Mouse (Mus musculus): Measurements from ENCODE around the gene Col19a1. TPM values are rescaled to one million over a fixed set of nuclear protein-coding genes. Genes with fewer than 3 reads are reported as not detected.

Gene Col19a1
- polyA plus RNA-seq, 1 experiment from 2014 or later: 0.26 TPM

DNA sequence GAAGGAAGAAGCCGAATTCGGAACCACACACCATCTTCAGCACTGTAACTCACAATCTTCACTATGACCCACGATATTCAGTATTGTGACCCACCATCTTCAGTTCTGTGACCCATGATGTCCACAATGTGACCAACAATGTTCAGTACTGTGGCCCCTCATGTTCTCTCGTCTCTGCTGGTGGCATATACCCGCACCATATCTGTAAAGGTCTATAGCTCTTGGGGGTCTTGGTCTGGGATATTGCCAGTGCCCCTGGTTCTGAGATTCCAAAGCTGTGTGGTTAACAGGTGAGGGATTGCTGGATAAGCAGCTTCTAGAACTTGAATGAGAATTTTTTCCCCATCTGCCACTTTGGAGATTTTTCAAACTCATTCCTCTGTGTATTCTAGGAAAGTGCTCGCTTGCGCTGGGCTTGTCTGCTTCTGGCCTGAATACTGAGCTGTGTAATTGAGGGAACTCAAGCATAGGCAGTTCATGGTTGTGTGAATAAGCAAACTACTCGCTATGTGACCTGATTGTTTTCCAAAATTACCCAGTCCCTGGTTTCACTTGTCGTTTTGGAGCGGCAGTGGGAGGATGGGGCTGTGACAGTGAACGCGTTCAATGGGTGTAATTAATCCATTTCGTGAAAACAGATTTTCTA, 225.2 kb downstream of the Col19a1 start:
- H3K4me3 ChIP-seq (replicated peaks): no peak overlapping the region
- H3K4me1 ChIP-seq: no peaks in the 10 kb centered on the region
- H3K9ac ChIP-seq: no peak overlapping the region
- 68% methylated on average over 13 of the region's 13 CpGs for WGBS
- H3K9me3 ChIP-seq (replicated peaks): no peaks in the 10 kb centered on the region
- H3K27me3 ChIP-seq: no peaks in the 10 kb centered on the region
- H3K36me3 ChIP-seq: no peaks in the 10 kb centered on the region
- H3K4me2 ChIP-seq: no peak overlapping the region
- no peak overlapping the region for H3K27ac ChIP-seq
- 0 out of 2 replicates have a peak, but pooled peaks have one; percentile 62 for ATAC-seq (replicated peaks; ENCODE audit: low FRiP score)

DNA sequence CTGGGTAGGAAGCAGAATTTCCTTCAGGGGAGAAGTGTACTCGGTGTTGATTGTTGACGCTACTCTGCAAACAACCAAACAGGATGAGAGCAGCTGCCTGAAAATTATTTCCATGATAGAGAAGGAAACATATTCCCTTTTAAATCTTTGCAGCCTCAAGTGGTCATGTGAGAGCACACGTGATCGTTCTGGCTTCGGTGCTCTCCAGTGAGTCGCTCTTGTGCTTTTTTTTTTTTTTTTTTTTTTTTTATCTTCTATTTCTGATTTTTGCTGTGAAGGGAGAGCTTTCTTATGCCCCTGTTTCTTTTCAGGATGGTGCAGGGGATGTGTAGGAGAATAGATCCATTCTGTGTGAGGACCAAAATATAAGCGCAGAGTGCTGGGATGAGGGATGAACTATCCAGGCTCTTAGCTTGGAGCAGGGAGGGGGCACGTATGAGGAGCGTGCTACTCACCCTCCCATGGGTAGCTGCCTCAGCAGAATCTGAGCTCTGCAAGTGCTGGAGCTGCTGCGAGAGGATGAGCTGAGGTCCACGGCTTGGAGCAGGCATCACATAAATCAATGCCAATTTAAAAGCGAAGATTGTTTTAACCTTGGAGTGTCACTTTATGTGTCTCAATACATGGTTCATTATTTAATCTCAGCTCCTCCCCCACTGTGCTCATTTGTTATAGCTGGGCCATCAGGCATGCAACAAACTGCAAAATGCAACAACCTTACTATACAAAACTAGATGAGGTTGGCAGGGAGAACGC, 237.6 kb downstream of the Col19a1 start:
- 61% methylated on average over 13 of the region's 13 CpGs for WGBS
- ATAC-seq (replicated peaks; ENCODE audit: low FRiP score): peak; percentile 49; the same call in 1 of the 2 replicates

DNA sequence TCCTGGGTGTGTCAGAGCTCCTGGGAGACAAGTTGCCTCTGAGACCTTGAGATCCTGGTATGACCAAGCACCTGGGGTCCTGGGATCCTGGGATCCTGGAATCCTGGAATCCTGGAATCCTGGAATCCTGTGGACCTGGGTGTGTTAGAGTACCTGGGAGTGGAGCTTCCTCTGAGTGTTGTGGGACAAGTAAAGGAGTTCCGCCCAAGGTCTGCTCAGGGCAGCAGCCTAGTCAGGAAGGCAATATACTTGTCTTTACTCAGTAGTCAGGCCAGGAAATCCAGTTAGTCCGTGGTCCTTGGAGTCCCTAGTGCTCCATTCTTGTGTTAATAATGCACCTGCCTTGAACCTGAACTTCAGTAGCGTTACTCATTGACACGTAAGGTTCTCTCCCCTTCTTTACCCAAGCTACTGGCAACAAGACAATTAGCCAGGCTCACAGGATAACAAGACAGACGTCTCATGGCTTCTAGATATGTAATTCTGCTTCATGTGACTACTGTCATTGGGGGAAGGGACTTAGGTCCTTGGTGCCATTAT, 239.6 kb downstream of the Col19a1 start:
- Histone ChIP-seq H3K27me3 (no peaks in the 10 kb centered on the region), H3K4me2 (no peak overlapping the region), H3K9ac (no peak overlapping the region), H3K4me3 (replicated peaks) (no peak overlapping the region), H3K9me3 (replicated peaks) (no peaks in the 10 kb centered on the region), H3K27ac (no peak overlapping the region), H3K36me3 (no peaks in the 10 kb centered on the region), H3K4me1 (no peaks in the 10 kb centered on the region)
- WGBS: 69% methylated on average over 5 of the region's 5 CpGs
- ATAC-seq (replicated peaks; ENCODE audit: low FRiP score): no peak

More for the DNA sequence above, 237.6 kb downstream of the Col19a1 start:
- Histone ChIP-seq H3K4me3 (replicated peaks) (no peak overlapping the region), H3K9ac (no peak overlapping the region), H3K4me2 (no peak overlapping the region), H3K27me3 (no peaks in the 10 kb centered on the region), H3K36me3 (no peaks in the 10 kb centered on the region), H3K9me3 (replicated peaks) (no peaks in the 10 kb centered on the region), H3K4me1 (no peaks in the 10 kb centered on the region), H3K27ac (no peak overlapping the region)

DNA sequence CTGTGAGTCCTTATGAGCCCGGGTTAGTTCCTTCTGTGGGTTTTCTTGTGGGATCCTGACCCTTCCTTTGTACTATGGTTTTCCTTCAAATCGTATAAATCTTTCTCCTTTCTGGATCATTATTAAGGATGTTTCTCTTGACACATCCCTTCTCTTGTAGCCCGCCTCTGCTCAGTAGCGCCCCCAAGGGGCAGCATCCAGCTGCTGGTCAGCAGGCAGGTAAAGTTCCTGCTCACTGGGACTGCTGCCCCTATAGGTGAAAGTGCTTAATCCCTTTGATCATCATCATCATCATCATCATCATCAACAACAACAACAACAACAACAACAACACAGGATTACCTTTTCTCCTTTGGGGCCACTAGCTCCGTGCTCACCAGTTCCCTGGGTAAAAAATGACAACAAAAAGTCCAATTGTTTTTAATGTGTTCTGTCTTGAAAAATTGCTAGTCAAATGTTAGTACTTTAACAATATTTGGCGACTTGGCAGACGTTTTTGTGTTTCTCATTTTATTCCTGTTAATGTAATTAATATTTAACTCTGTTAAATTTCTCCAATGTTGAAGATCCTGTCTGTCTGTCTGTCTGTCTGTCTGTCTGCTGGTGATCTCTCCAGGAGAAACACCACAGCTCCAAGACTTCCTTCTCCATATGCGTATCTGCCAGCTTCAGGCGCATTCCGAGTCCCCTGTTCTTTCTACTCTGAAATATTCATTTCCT, 249.6 kb downstream of the Col19a1 start:
- no peaks in the 10 kb centered on the region for H3K9me3 ChIP-seq (replicated peaks)
- H3K4me2 ChIP-seq: no peak overlapping the region
- H3K9ac ChIP-seq: no peak overlapping the region
- 86% methylated on average over 10 of the region's 10 CpGs for WGBS
- H3K27me3 ChIP-seq: no peaks in the 10 kb centered on the region
- H3K27ac ChIP-seq: no peak overlapping the region
- H3K36me3 ChIP-seq: no peaks in the 10 kb centered on the region
- ATAC-seq (replicated peaks; ENCODE audit: low FRiP score): no peak
- no peak overlapping the region for H3K4me3 ChIP-seq (replicated peaks)
- H3K4me1 ChIP-seq: no peaks in the 10 kb centered on the region

DNA sequence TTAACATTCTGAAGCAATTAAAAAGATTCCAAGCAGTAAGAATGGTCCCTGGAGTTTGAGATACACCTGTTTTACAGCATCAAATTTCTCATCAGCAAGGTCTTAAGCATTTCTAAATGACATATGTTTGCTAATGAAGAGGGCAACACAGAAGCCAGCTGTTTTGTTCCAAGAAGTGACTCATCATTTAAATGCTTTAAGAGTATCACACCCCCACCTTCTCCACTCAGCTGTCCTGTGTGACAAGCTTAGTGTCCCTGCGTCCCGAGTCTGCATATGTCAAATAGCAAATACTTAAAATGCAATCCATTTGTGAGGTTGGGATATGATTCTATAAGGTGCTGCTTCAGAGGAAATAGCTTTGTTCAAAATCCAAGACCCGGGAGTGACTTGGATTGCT, 251.2 kb downstream of the Col19a1 start:
- Histone ChIP-seq H3K4me3 (replicated peaks) (no peak overlapping the region), H3K4me1 (no peaks in the 10 kb centered on the region), H3K9me3 (replicated peaks) (no peaks in the 10 kb centered on the region), H3K4me2 (no peak overlapping the region), H3K36me3 (no peaks in the 10 kb centered on the region), H3K27me3 (no peaks in the 10 kb centered on the region), H3K27ac (no peak overlapping the region), H3K9ac (no peak overlapping the region)
- no peak for ATAC-seq (replicated peaks; ENCODE audit: low FRiP score)
- 72% methylated on average over 3 of the region's 3 CpGs for WGBS

DNA sequence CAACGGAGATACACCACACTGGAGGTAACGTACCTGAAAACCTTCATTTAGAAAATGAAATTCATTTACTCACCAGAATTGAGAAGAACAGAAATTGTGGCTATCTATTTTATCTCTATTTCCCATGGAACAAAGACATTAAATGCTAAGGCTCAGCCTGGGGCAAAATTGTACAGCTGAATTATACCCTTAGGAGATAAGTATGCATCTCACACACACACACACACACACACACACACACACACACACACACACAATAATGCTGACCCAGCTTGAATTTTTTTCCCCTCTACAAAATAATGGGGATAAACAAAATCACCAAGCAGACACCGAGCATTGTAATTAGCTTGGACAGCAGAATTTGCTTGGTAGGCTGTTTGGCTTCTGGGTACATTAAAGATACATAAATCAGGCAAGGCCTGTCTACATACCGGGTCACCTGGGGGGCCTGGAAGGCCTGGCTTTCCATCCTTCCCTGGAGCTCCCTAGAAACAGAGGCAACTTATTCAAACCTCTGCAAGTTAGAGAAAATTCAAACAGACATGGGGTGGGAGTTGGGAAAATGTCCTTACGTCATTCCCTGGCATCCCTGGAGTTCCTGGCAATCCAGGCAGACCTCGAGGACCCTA, 270.2 kb downstream of the Col19a1 start:
- WGBS: 68% methylated on average over 6 of the region's 6 CpGs
- H3K9ac ChIP-seq: no peak overlapping the region
- no peak overlapping the region for H3K27ac ChIP-seq
- H3K27me3 ChIP-seq: no peaks in the 10 kb centered on the region
- H3K4me3 ChIP-seq (replicated peaks): no peak overlapping the region
- H3K4me1 ChIP-seq: no peaks in the 10 kb centered on the region
- no peak for ATAC-seq (replicated peaks; ENCODE audit: low FRiP score)
- H3K4me2 ChIP-seq: no peak overlapping the region
- no peaks in the 10 kb centered on the region for H3K36me3 ChIP-seq
- no peaks in the 10 kb centered on the region for H3K9me3 ChIP-seq (replicated peaks)

DNA sequence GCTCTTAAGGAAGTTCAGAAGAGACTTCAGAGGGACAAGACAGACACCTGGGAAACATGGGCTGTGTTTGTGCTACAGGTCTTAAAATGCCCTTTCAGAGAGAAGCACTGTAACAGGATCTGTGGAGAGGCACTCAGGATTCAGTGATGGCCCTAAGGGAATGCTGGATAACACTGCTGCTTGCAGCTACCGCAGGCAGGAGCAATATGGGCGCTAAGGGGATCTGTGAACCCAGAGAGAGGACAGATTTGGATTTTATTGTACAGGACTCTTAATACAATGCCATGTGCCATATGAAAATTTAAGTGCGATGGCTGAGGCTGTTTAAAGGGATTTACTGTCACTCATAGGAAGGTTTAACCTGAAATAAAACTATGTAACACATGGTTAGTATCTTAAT, 270.8 kb downstream of the Col19a1 start:
- no peak for ATAC-seq (replicated peaks; ENCODE audit: low FRiP score)
- no peak overlapping the region for H3K4me3 ChIP-seq (replicated peaks)
- no peaks in the 10 kb centered on the region for H3K9me3 ChIP-seq (replicated peaks)
- H3K4me1 ChIP-seq: no peaks in the 10 kb centered on the region
- H3K27ac ChIP-seq: no peak overlapping the region
- no peak overlapping the region for H3K4me2 ChIP-seq
- WGBS: 87% methylated on average over 3 of the region's 3 CpGs
- no peaks in the 10 kb centered on the region for H3K36me3 ChIP-seq
- H3K27me3 ChIP-seq: no peaks in the 10 kb centered on the region
- no peak overlapping the region for H3K9ac ChIP-seq

DNA sequence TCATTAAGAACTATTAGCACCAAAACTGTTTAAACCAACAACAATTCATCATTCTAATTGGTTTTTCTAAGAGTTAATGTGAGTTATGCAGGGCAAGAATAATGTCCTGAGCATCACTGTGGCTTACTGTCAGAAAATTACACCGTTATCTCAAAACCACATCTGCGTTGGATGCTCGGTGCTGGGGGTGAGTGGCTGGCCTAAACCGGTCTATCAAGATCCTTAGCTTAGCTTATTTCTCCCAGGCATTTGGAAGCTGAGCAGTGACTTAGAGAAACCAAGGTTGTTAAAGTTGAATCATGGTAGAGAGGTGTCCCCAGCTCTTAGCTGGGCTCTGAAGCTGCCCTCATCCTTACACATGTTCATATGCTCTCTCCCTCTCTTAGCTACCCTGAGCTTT, 276.4 kb downstream of the Col19a1 start:
- H3K9me3 ChIP-seq (replicated peaks): no peaks in the 10 kb centered on the region
- no peak overlapping the region for H3K4me3 ChIP-seq (replicated peaks)
- WGBS: 55% methylated on average over 4 of the region's 4 CpGs
- H3K27ac ChIP-seq: no peak overlapping the region
- no peaks in the 10 kb centered on the region for H3K36me3 ChIP-seq
- H3K9ac ChIP-seq: no peak overlapping the region
- ATAC-seq (replicated peaks; ENCODE audit: low FRiP score): no peak
- H3K4me2 ChIP-seq: no peak overlapping the region
- no peaks in the 10 kb centered on the region for H3K27me3 ChIP-seq
- H3K4me1 ChIP-seq: no peaks in the 10 kb centered on the region

DNA sequence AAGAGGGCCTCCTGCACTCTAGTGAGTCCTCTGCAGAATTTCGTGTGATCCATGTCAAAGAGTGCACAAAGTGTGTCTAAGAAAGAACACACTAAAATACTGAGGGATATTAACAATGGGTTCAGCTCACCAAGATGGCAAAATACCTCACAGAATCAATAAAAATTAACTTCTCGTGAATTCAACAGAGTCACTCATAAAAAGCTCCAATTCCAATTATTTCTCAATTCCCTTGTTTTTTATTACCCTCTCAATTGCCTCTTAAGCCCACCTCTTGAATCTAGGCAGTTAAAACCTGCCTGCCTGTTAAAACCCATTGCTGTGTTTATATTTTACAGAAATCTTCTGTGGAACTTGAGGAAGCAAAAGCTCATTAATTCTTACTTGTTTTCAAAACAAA, 277.1 kb downstream of the Col19a1 start:
- no peaks in the 10 kb centered on the region for H3K9me3 ChIP-seq (replicated peaks)
- H3K4me1 ChIP-seq: no peaks in the 10 kb centered on the region
- no peak overlapping the region for H3K27ac ChIP-seq
- no peak overlapping the region for H3K4me3 ChIP-seq (replicated peaks)
- ATAC-seq (replicated peaks; ENCODE audit: low FRiP score): no peak
- H3K27me3 ChIP-seq: no peaks in the 10 kb centered on the region
- H3K4me2 ChIP-seq: no peak overlapping the region
- no peaks in the 10 kb centered on the region for H3K36me3 ChIP-seq
- WGBS: 38% methylated on average over 2 of the region's 2 CpGs
- no peak overlapping the region for H3K9ac ChIP-seq

DNA sequence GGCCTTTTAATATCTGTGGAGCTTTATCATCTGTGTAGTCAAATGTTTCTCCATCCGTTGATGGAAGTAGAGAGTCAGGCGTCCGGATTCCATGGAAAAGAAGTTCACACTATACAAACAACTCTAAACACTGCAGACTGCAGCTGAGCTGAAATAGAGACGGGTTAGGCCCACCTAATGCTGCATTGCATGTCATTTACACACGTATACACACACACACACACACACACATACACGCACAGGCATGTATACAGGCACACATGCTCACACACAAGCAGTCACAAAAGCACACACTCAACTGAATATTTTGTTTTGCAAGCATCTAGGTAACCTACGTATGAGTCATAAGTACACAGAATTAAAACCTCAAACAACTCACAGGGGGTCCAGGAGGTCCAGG, 284.2 kb downstream of the Col19a1 start:
- Histone ChIP-seq H3K4me3 (replicated peaks) (no peak overlapping the region), H3K9ac (no peak overlapping the region), H3K36me3 (no peaks in the 10 kb centered on the region), H3K27ac (no peak overlapping the region), H3K27me3 (no peaks in the 10 kb centered on the region), H3K4me1 (no peaks in the 10 kb centered on the region), H3K4me2 (no peak overlapping the region), H3K9me3 (replicated peaks) (no peaks in the 10 kb centered on the region)
- WGBS: 79% methylated on average over 7 of the region's 7 CpGs
- ATAC-seq (replicated peaks; ENCODE audit: low FRiP score): peak; percentile 37

DNA sequence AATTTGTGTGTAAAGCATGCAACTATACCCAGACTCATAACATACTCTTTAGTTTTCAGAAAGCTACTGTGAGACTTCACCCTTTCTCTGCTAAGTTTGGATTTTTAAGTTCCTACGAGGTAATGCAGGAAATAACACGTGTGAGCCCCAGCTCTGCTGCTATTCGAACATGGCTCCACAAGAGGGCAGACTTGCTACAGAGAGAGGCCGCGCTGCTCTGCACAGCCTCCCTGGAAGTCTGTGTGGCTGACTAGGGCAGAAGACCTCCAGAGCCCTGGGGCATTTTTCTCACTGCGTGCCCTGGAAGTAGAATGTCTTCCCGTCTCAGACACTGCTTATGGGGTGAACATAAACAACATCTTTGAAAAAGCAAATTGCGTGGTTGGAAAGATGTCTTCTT, 284.6 kb downstream of the Col19a1 start:
- no peaks in the 10 kb centered on the region for H3K4me1 ChIP-seq
- no peaks in the 10 kb centered on the region for H3K27me3 ChIP-seq
- no peak overlapping the region for H3K27ac ChIP-seq
- H3K36me3 ChIP-seq: no peaks in the 10 kb centered on the region
- H3K4me2 ChIP-seq: no peak overlapping the region
- no peaks in the 10 kb centered on the region for H3K9me3 ChIP-seq (replicated peaks)
- no peak overlapping the region for H3K4me3 ChIP-seq (replicated peaks)
- peak; percentile 84 for ATAC-seq (replicated peaks; ENCODE audit: low FRiP score)
- WGBS: 10% methylated on average over 8 of the region's 8 CpGs
- no peak overlapping the region for H3K9ac ChIP-seq

DNA sequence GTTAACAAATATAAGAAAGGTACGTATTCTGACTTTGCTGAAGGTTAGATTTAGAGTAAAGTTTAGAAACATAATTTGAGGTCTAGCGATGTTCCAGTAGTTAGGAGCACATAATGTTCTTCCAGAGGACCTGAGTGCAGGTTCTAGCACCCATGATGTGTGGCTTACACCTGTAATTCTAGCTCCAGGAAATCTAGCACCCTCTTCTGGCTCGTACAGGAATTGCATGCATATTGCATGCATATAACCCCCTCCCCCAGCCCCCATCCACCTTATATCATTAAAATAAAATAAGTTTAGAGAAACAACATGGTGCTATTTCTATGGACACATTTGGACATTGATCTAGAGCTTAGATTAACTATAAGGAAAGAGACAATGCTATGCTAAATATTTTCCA, 286.6 kb downstream of the Col19a1 start:
- H3K9me3 ChIP-seq (replicated peaks): no peaks in the 10 kb centered on the region
- no peaks in the 10 kb centered on the region for H3K27me3 ChIP-seq
- H3K27ac ChIP-seq: no peak overlapping the region
- WGBS: 92% methylated on average over 3 of the region's 3 CpGs
- H3K4me1 ChIP-seq: no peaks in the 10 kb centered on the region
- no peak for ATAC-seq (replicated peaks; ENCODE audit: low FRiP score)
- H3K36me3 ChIP-seq: no peaks in the 10 kb centered on the region
- no peak overlapping the region for H3K4me3 ChIP-seq (replicated peaks)
- no peak overlapping the region for H3K4me2 ChIP-seq
- no peak overlapping the region for H3K9ac ChIP-seq
